Mouse (Mus musculus): ENCODE data around the gene Serpine2.

The Serpine2 gene

GRCm38 (mm10) chr1:79757161-79757560 is 103.8 kb downstream of the Serpine2 start:
- no peak for DNase-seq (ENCODE audit: low spot score in 2 of 2)

- no peak for DNase-seq (ENCODE audit: low spot score in 2 of 2)
Observed at GRCm38 (mm10) chr1:79756417-79756816, 104.6 kb downstream of the Serpine2 start.

GRCm38 (mm10) chr1:79755376-79755775 is 105.6 kb downstream of the Serpine2 start:
- DNase-seq (ENCODE audit: low spot score in 2 of 2) = no peak

- DNase-seq (ENCODE audit: low spot score in 2 of 2) = no peak
Observed at GRCm38 (mm10) chr1:79754936-79755335, 106.0 kb downstream of the Serpine2 start.

GRCm38 (mm10) chr1:79753456-79753855 is 107.5 kb downstream of the Serpine2 start:
- DNase-seq (ENCODE audit: low spot score in 2 of 2) = no peak

- no peak for DNase-seq (ENCODE audit: low spot score in 2 of 2)
Observed at GRCm38 (mm10) chr1:79752714-79753340, 108.2 kb downstream of the Serpine2 start.

- no peak for DNase-seq (ENCODE audit: low spot score in 2 of 2)
Observed at GRCm38 (mm10) chr1:79752015-79752695, 108.8 kb downstream of the Serpine2 start.

- DNase-seq (ENCODE audit: low spot score in 2 of 2) = no peak
Observed at GRCm38 (mm10) chr1:79751186-79751585, 109.8 kb downstream of the Serpine2 start.

GRCm38 (mm10) chr1:79746056-79746455 is 114.9 kb downstream of the Serpine2 start:
- no peak for DNase-seq (ENCODE audit: low spot score in 2 of 2)

Measured in right cerebral cortex, adult 2 months (tissue).